Mouse (Mus musculus): ENCODE results near the gene Gm47189.
"Not testable (repeated sequence)": the region's sequence is repeated elsewhere in the genome, so short reads cannot be mapped to it uniquely, and the experiment has no call there.

Gm47189 gene

DNA sequence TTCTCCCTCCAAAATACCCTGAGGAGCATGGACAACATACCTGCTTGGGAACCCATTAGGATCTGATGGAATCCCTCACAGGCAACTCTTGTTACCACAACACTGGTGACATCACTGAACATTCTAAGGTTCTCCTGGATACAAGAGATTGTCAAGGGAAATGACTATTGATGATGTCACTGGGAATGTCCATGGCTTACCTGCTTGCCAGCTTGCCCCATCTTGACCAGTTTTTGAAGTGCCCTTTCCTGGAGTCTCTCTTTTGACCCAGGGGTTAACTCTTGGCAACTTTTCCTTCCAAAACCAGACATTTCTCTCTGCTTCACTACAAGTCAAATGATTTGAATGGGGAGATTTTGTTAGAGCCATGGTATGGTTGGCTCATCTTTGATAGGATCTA, at the start of gene Gm47189:
Gene Gm47189 (minus strand): TSS at position 101 of the 400 bp plus-strand sequence.
- DNase-seq (ENCODE audit: extremely low read depth, insufficient read length, low spot score): not testable (repeated sequence)

DNA sequence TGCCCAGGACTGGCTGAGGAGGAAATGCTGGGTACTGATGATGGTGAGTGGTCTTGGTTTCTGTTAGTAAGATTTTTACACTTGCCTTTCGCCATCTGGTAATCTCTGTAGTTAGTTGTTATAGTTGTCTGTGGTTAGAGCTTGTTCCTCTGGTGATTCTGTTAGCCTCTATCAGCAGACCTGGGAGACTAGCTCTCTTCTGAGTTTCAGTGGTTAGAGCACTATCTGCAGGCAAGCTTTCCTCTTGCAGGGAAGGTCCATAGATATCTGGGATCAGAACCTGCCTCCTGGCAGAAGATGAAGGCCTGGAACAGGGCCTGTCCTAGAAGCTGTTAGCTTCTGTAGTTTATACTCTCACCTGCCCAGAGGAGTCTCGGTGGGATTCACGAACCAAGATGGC, 16.3 kb downstream of the Gm47189 start:
- DNase-seq (ENCODE audit: extremely low read depth, insufficient read length, low spot score): not testable (repeated sequence)

DNA sequence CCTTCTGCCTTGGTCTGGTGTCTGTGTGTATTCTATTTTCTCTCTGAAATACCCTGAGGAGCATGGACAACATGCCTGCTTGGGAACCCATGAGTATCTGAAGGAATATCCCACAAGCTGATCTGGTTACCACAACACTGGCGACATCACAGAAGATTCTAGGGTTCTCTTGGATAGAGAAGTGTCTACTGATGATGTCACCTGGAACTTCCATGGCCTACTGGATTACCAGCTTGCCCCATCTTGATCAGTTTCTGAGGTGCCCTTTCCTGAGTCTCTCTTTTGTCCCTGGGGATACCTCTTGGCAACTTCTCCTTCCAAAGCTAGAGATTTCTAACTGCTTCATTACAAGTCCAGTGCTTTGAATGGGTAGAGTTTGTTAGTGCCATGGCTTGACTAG, 21.7 kb downstream of the Gm47189 start, which contains the start of gene Gm7929:
Gene Gm7929 (minus strand): TSS at position 101 of the 400 bp plus-strand sequence.
- DNase-seq (ENCODE audit: extremely low read depth, insufficient read length, low spot score): not testable (repeated sequence)

DNA sequence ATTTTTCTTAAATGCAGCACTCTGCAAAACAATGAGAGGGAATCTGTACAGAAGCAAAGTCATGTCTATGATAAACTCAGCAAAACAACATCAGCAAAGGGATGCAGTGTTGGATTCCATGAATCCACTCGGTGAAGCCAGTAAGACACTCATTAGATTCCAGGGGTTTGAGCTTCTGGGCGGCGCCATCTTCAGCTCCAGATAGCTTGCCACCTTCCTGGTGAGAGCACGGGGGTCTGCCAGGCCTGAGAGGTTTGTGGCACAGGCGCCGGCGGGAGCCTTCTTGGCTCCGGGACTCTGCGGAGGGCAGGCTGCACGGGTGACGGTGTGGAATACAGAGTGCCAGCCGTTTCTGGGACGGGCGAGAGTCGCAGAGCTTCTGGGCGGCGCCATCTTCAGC, 48.8 kb downstream of the Gm47189 start:
- DNase-seq (ENCODE audit: extremely low read depth, insufficient read length, low spot score): not testable (repeated sequence)

DNA sequence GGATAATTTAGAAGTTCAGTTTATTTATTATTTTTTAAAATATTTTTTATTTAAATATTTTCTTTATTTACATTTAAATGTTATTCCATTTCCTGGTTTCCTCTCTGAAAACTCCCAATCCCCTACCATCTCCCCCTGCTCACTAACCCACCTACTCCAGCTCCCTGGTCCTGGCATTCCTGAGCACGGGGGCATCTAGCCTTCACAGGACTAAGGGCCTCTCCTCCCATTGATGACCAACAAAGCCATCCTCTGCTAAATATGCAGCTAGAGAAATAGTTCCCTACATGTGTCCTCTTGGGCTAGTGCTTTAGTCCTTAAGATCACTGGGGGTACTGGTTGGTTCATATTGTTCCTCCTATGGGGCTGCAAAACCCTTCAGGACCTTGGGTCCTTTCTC, 55.1 kb downstream of the Gm47189 start:
- DNase-seq (ENCODE audit: extremely low read depth, insufficient read length, low spot score): not testable (repeated sequence)

Measured in 3134 (cell line).